Mouse (Mus musculus): ENCODE measurements around the gene Glrx2. TPM values are rescaled to one million over a fixed set of nuclear protein-coding genes. Genes with fewer than 3 reads are reported as not detected.

Gene Glrx2
- polyA plus RNA-seq, 1 experiment = 9.5 TPM

DNA sequence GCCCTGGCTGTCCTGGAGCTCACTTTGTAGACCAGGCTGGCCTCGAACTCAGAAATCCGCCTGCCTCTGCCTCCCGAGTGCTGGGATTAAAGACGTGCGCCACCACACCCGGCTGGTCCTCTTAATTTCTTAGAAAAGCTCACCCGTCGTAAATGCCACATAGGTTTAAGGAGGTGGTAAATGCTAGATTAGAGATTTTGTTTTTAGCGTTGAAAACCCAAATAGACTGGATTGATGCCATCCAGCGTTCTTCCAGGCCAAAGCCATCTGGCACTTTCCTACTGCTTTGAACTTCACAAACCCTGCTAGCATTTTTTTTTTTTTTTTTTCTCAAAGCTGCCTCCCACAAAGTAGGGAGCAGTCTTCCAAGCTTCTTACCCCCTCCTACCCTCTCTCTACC lies 24.4 kb downstream of the Glrx2 start:
- WGBS = 83% methylated on average over 10 of the region's 10 CpGs
- no peak for DNase-seq (ENCODE audit: low read depth, low spot score)

DNA sequence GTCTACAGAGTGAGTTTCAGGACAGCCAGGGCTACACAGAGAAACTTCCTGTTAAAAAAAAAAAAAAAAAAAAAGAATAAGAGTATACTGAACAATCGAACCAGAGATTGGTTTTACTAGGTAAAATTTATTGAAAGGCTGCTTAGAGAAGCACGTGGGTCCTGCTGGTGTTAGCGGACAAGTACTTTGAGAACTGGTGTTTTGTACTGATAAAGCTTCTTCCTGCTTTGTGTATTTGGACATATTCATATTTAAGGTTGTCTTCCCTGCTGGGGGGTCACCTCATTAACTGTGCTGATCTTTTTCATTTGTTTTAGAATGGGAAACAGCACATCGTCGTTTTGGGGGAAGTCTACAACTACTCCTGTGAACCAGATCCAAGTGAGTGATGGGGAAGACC lies 25.2 kb downstream of the Glrx2 start:
- DNase-seq (ENCODE audit: low read depth, low spot score) = no peak
- WGBS = 86% methylated on average over 5 of the region's 5 CpGs

DNA sequence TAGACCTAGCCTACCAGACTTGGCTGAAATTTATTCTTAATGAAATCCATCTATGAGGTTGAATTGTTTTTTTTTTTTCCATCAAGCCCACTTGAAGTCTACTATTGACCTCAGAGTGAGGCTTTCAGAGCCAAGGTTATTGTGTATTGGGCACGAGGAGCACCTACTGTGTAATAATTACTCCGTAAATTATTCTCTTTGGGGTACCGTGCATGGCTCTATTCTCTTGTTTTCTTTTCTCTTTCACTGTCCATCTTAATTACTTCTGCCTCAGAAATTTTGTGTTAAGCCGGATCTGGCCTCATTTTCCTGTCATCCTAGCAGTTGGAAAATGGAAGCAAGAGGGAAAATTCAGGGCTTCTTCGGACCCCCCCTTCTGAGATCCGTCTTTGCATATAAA lies 26.0 kb downstream of the Glrx2 start:
- no peak for DNase-seq (ENCODE audit: low read depth, low spot score)
- WGBS = 95% methylated on average over 6 of the region's 6 CpGs

DNA sequence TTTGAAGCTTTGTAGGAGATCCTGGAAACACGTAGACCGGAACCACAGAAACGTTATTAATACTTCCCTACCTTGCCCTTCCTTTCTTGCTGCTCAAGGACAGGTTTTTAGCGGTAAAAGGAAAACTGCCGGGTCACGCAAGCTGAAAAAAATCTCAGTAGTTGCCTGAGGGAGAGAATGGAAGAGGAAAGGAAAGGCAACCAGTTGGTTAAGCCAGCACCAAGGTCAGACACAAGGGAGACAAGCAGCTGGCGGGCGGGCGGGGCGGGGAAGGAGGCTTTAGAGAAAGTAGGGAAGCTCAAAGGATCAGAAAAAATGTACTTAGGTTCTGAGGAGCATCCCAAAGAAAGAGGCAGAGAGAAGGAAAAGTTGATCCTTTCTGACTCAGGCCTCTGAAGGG lies 29.7 kb downstream of the Glrx2 start:
- 89% methylated on average over 10 of the region's 10 CpGs for WGBS
- DNase-seq (ENCODE audit: low read depth, low spot score) = no peak

DNA sequence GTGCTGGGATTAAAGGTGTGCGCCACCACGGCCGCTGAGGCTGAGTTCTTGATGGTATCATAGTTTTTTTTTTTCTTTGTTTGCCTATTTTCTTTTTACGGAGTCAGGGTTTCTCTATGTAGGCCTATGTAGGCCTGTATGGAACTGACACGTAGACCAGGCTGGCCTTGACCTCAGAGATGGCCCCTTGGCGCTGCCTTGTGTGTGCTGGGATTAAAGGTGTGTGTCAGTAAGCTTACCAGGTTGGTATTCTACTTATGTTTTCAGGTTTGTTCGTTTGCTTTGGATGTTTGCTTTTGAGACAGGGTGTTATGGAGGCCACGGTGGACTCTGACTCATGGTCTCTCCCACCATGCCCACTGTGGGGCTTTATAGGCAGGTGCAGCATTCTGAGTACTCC lies 46.0 kb downstream of the Glrx2 start:
- DNase-seq (ENCODE audit: low read depth, low spot score) = no peak
- 76% methylated on average over 8 of the region's 8 CpGs for WGBS

DNA sequence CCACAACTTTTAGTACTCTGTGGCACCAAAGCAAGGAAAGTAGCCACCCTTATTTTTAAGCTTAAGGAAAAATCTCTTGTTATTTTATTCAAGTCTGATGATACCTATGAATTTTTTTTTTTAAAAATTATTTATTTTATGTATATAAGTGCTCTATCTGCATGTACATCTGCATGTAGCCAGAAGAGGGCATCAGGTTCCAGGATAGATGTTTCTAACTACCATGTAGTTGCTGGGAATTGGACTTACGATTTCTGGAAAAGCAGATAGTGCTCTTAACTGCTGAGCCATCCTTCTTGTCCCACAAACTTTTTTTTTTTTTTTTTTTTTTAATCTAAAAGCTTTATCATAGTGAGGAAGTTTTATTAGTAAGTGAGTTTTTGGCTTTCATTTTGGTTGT lies 48.3 kb downstream of the Glrx2 start:
- DNase-seq (ENCODE audit: low read depth, low spot score) = no peak
- 74% methylated on average over 1 of the region's 1 CpGs for WGBS

DNA sequence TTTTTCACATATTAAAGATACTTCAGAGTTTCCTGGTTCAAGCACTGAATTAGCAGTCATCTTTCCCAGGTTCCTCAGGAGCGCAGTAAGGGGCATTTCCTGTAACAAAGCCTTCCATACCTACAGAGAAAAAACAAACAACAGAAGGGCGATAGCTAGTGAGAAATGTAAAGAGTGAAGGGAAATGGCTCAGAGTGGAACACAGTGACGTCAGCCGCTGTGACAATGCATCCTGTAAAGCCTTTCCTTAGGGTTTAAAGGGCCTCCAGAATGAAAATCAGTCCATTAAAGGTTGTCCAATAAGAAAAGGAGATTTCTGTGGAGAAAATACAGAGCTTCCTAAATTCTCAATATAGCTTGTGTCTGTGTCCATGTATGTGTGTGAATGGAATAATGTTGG lies 49.7 kb downstream of the Glrx2 start:
- DNase-seq (ENCODE audit: low read depth, low spot score) = no peak
- WGBS = 92% methylated on average over 4 of the region's 4 CpGs

DNA sequence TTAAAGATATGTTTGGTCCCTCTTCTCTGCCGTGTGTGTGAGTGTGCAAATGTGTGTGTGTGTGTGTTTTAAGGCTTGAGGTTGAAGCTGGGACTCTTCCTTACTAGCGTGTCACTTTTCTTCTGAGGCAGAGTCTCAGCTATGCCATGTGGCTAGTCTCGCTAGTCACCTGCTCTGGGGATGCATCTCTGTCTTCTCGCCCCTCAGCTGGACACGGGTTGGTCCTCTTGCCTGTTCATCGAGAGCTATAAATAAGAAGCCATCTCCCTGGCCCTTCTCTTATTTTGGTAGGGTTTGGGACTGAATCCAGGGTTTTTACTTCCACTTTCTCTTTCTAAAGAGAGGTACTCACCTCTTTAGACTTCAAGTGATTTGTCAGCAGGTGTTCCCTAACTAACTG lies 50.1 kb downstream of the Glrx2 start:
- 84% methylated on average over 6 of the region's 6 CpGs for WGBS

DNA sequence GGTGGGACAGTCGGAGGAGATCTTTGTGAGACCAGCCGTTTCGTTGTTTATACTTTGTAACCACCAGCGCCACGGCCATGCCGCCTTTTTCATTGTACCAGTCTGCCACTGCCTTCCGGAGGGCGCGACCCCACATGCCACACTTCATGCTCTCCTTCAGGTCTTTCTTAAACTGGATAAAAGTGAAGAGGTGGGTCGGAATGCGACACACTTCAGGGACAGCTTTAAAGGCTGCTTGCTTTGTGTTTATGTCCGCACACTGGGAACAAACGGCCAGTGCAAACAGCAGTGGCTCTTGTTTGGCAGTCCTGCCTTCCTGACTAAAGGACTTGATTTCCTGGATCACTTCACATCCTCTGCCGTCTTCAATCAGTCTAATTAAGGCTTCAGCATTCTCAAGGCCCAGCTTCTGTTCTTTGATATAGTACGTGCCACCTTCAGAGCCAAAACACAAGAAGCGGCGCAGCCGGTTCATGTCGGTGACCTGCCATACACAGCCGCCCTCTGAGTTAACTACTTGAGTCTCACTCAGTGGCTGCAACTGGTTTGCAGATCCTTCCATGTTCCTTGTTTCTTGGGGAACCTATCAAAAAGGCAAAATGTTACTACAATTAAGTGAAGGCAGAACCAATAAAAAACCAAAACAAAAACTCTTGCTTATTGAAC lies 54.4 kb downstream of the Glrx2 start:
- DNase-seq (ENCODE audit: low read depth, low spot score) = no peak
- 74% methylated on average over 20 of the region's 20 CpGs for WGBS

More for the DNA sequence above, 50.1 kb downstream of the Glrx2 start:
- DNase-seq (ENCODE audit: low read depth, low spot score) = no peak

DNA sequence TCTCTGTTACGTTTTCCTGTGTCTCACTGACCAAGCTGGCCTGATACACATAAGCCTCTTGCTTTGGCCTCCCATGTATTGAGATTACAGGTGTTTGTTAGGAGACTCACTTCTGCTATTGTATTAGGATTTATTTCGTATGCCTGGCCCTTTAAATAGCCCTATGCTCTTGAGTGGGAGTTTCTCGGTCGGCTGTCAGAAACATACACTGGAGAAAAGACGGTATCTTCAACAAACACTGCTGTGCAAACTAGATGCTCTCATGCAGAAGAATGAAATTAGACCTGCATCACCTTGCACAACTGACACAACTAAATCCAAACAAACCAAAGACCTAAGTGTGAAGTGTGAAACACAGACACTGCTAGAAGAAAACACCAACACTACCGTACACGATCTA lies 56.9 kb downstream of the Glrx2 start:
- WGBS = 83% methylated on average over 7 of the region's 7 CpGs
- DNase-seq (ENCODE audit: low read depth, low spot score) = no peak

DNA sequence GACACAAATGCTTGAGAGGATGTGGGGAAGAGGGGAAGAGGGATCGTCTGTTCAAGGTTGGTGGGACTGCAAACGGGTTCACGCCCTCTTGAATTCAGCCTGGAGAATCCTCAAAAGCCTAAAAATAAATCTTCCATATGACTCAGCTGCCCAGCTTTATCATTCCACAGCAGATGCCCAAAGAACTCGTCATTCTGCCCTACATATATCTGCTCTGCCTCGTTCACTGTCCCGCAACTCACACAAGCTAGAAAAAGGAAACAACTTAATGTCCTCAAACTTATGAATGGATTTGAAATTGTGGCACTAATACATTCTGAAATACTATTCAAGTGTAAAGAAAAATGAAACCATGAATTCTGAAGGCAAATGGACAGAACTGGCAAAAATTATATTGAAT lies 57.8 kb downstream of the Glrx2 start:
- 75% methylated on average over 6 of the region's 6 CpGs for WGBS
- no peak for DNase-seq (ENCODE audit: low read depth, low spot score)

DNA sequence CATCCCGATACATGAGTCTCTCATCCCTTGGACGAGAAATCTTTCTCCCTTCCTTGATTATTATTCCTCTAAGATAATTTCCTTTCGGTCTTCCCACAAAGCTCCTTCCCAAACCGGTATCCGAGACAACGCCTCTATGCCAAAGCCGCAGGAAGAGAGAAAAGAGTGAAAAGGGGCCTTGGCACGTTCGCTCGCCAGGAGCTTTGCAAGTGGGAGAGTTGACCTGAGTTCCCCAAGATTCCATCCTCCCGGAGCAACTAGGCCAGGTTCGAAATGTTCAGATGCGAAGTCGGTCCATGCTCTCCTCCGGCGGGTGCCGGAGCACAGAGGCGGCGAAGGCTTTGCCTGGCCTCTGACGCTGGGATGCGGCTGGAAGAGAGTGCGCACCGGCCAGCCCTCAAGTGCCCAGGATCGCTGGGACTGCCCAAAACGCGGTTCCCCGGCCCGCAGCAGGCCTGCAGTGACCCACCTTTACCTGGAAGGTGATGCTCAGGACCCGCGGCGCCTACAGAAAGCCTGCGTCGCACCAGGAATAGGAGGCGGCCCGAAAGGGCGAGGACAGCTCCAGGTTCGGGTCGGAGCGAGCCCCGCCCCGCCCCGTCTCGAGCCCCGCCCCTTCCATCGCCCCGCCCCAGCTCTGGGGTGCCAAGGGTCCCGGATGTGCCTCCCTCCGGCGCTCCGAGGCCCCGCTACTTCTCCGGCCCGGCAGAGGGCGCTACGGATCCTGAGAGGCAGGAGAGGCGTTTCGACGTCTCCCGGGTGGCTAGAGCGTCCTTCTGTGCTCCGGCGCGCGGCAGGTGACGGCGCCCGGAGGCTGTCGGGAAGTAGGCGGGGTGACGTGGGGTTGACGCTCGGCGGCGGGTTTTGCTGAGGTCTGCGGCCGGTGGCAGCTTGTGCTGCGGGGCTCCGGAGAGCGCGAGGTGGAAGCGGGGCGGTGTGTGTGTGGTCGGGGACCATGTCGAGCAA lies 60.6 kb downstream of the Glrx2 start, which contains the start of the genes Trove2 and Uchl5:
TSS of gene Trove2 (minus strand) at position 623 of the 966 bp plus-strand sequence.
TSS of gene Uchl5 (plus strand) at position 827 of the 966 bp plus-strand sequence.
- peak; percentile 89 for DNase-seq (ENCODE audit: low read depth, low spot score)
- WGBS = under 1% methylated on average over 84 of the region's 84 CpGs

DNA sequence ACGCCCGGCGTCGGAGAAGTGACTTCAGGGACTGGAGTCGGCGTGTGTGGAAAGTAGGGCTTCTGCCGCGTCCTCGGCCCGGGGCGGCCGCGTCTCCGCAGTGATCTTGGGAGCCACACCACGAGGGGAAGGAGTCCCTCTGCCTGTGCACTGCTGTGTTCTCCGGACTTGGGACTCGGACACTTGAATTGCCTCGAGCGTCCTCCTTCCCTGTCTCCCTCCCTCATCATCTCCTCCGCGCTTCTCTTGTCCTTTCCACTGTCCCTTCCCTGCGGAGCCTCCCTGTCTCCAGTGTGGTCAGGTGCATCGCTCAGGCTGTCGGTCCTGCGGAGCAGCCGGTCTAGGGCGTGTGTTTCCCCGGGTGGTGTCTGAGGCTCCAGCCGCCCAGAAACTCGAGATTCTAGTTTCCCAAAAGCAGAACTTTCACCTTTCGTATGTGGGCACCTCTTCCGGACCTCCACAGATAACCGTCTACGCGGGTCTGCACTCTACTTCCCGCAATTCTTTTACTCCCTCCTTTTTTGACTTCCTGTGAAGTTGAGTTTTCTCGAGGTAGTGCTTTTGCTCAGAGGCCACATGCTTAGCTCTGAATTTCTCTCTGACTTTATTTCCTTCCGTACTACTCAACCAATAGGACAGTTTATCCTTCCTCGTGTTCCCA lies 61.5 kb downstream of the Glrx2 start:
- DNase-seq (ENCODE audit: low read depth, low spot score) = peak; percentile 21
- WGBS = under 1% methylated on average over 39 of the region's 39 CpGs

DNA sequence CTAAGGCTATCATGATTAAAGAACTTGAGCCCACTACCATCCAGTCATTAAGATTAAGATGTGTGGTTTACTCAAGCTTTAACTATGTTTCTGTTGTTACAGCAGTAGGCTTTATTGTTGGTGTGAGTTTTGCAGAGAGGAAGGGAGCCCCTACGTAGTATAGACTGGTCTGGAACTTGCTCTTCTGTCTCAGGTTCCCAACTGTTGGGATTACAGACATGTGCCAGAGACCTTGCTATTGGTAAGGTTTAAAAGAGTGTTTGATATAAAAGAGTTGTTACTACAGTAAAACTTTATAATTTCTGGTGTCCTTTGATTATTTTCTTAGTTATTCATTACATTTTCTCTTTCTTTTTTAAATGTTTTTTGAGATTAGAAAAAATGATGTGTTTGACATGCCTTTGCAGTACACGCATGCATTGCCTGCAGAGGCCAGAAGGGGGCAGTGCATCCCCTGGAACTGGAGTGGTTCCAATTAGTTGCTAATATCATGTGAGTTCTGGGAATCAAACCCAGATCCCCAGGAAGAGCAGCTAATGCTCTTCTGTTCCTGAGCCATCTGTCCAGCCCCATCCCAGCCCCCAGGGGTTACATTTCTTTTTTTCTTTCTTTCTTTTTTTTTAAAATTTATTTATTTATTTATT lies 72.6 kb downstream of the Glrx2 start:
- no peak for DNase-seq (ENCODE audit: low read depth, low spot score)
- WGBS = 82% methylated on average over 2 of the region's 2 CpGs

Other genes with a start within 250 kb of the Glrx2 start
- gene B3galt2, start 75.7 kb upstream of the Glrx2 start, polyA plus RNA-seq (2012; rRNA removed) = 0.04 and 0.11 TPM in 2 replicates
- gene Cdc73, start 13.4 kb upstream of the Glrx2 start, polyA plus RNA-seq (2012; rRNA removed) = 2.9 and 3.8 TPM in 2 replicates
- 0.58 and 0.67 TPM in 2 replicates for gene Trove2, start 60.7 kb downstream of the Glrx2 start, polyA plus RNA-seq (2012; rRNA removed)
- gene Uchl5, start 60.9 kb downstream of the Glrx2 start, polyA plus RNA-seq (2012; rRNA removed) = 2.8 and 3.9 TPM in 2 replicates